Mouse (Mus musculus) lung, postnatal 0 days (tissue): ENCODE results near the gene Gng7.

Source experiments
- CTCF ChIP-seq: IDR thresholded peaks from 2 replicates; pipeline ENCODE4 v1.5.1; 2016; ENCODE audit warnings: antibody characterized with exemption, mild to moderate bottlenecking
- EP300 ChIP-seq: IDR thresholded peaks from 2 replicates; pipeline ENCODE4 v1.6.1; 2016; ENCODE audit warnings: antibody characterized with exemption, mild to moderate bottlenecking, control low read depth

GRCm38 (mm10) chr10:80935698-80936097, 79.0 kb downstream of the Gng7 start:
- TF ChIP-seq CTCF (no peak), EP300 (no peak)
